ENCODE assay signal across 23 mouse cellular contexts in the genomic region with DNA sequence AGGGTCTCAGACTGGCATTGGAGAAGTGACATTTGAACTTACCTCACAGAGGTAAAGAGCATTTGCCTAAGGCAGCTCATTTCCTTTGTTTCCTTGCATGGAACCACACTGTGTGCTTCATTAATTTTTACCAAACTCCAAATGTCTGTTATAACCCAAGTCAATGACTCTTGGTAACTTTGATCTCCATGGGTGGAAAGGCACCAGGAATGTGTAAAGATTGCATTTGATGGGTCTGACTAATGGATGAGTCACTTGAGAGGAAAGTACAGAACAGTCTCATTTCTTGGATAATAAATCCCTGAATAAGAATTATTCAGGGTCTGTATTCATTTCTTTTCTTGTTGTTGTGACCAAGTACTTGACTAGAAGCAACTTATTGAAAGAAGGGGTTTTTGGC.
A peak's percentile ranks its signal among the peaks of the same experiment; 100 is the strongest.
DNase-seq lines count a peak whose midpoint lies in the region; ATAC-seq and TF ChIP-seq lines count a peak whose summit lies in the region.
"Had no signal": no experiment of that assay in that cellular context is flagged by ENCODE, and none has a peak within 500 bp of the region (broad histone marks: within the 10 kb centered on the region; RNA-seq: fewer than 3 reads in every experiment).

No protein-coding gene starts in this region.

- no peaks in the 10 kb centered on the region for H3K4me1 ChIP-seq in kidney, embryonic 14.5 days (ENCODE audit: control insufficient read depth, insufficient read depth, low read length)
- H3K4me1 ChIP-seq in midbrain, embryonic 13.5 days (replicated peaks) = no peaks in the 10 kb centered on the region
- H3K4me1 ChIP-seq: embryonic facial prominence, embryonic 15.5 days; forebrain, embryonic 15.5 days; heart, embryonic 15.5 days; hindbrain, embryonic 13.5 days had no signal

- H3K4me3 ChIP-seq in kidney, embryonic 14.5 days (ENCODE audit: low read length) = no peak overlapping the region
- no peak overlapping the region for H3K4me3 ChIP-seq in C2C12 (ENCODE audit: insufficient read depth, poor library complexity, severe bottlenecking)
- H3K4me3 ChIP-seq in midbrain, embryonic 13.5 days (replicated peaks) = no peak overlapping the region
- H3K4me3 ChIP-seq: embryonic facial prominence, embryonic 15.5 days; erythroblast, embryonic 14.5 days; forebrain, embryonic 15.5 days; heart, embryonic 15.5 days; hindbrain, embryonic 13.5 days had no signal

- H3K79me3 ChIP-seq in C2C12 (ENCODE audit: low read depth) = no peaks in the 10 kb centered on the region

- no peaks in the 10 kb centered on the region for H3K9me3 ChIP-seq in kidney, embryonic 14.5 days (ENCODE audit: control insufficient read depth, low read length)
- H3K9me3 ChIP-seq in midbrain, embryonic 13.5 days = no peaks in the 10 kb centered on the region
- H3K9me3 ChIP-seq: embryonic facial prominence, embryonic 15.5 days; forebrain, embryonic 15.5 days; heart, embryonic 15.5 days; hindbrain, embryonic 13.5 days had no signal

- H3K36me3 ChIP-seq in kidney, embryonic 14.5 days (ENCODE audit: control insufficient read depth, insufficient read depth, low read length) = no peaks in the 10 kb centered on the region
- H3K36me3 ChIP-seq in C2C12 (ENCODE audit: control insufficient read depth, insufficient read depth) = no peaks in the 10 kb centered on the region
- H3K36me3 ChIP-seq in midbrain, embryonic 13.5 days = no peaks in the 10 kb centered on the region
- H3K36me3 ChIP-seq: embryonic facial prominence, embryonic 15.5 days; forebrain, embryonic 15.5 days; heart, embryonic 15.5 days; hindbrain, embryonic 13.5 days had no signal

- H3K4me2 ChIP-seq in kidney, embryonic 14.5 days (replicated peaks; ENCODE audit: low read depth, low read length) = no peak overlapping the region
- no peak overlapping the region for H3K4me2 ChIP-seq in midbrain, embryonic 13.5 days (replicated peaks)
- H3K4me2 ChIP-seq: embryonic facial prominence, embryonic 15.5 days; forebrain, embryonic 15.5 days; heart, embryonic 11.5 days; heart, embryonic 15.5 days; hindbrain, embryonic 13.5 days had no signal

- DNase-seq in kidney, postnatal 14 days = no peak
- DNase-seq in 3T3-L1 (ENCODE audit: low read depth, low spot score) = peak; percentile 56
- DNase-seq in brain, adult 2 months (ENCODE audit: low read depth, low spot score) = peak; percentile 8
- DNase-seq: adrenal gland, postnatal 25 days; B cell, adult 2 months; cerebellum, adult 11 months; cerebellum, adult 8-10 months; cerebellum, postnatal 14 days; embryo, embryonic 11 days; gastrocnemius, postnatal 10 days; heart, adult 18-20 months; heart, postnatal 14 days had no signal

- no peak overlapping the region for H3K27ac ChIP-seq in kidney, embryonic 14.5 days (ENCODE audit: low read depth, low read length)
- no peak overlapping the region for H3K27ac ChIP-seq in midbrain, embryonic 13.5 days
- H3K27ac ChIP-seq: embryonic facial prominence, embryonic 15.5 days; forebrain, embryonic 15.5 days; heart, embryonic 15.5 days; hindbrain, embryonic 13.5 days; hindbrain, postnatal 0 days had no signal

- H3K79me2 ChIP-seq in C2C12 (ENCODE audit: control insufficient read depth, insufficient read depth) = no peaks in the 10 kb centered on the region

- H3K27me3 ChIP-seq in kidney, embryonic 14.5 days (ENCODE audit: control insufficient read depth, insufficient read depth, low read length) = no peaks in the 10 kb centered on the region
- no peaks in the 10 kb centered on the region for H3K27me3 ChIP-seq in C2C12 (ENCODE audit: control insufficient read depth, insufficient read depth, insufficient read length)
- H3K27me3 ChIP-seq in midbrain, embryonic 13.5 days = no peaks in the 10 kb centered on the region
- H3K27me3 ChIP-seq: embryonic facial prominence, embryonic 15.5 days; forebrain, embryonic 15.5 days; heart, embryonic 15.5 days; hindbrain, embryonic 13.5 days had no signal

- ATAC-seq in kidney, embryonic 14.5 days (ENCODE audit: low FRiP score, low TSS enrichment) = peak; percentile 43; the same call in 1 of the 2 replicates
- ATAC-seq in activated CD4-positive, CD25-positive, alpha-beta regulatory T cell, adult 4 months = no peak
- ATAC-seq in midbrain, embryonic 13.5 days = no peak
- ATAC-seq: forebrain, embryonic 15.5 days; hindbrain, postnatal 0 days had no signal

- H3ac ChIP-seq in C2C12 (ENCODE audit: control insufficient read depth, insufficient read length, low read depth) = no peak overlapping the region

- no peak overlapping the region for H3K9ac ChIP-seq in kidney, embryonic 14.5 days (ENCODE audit: low read depth, low read length)
- no peak overlapping the region for H3K9ac ChIP-seq in midbrain, embryonic 13.5 days (replicated peaks)
- H3K9ac ChIP-seq: embryonic facial prominence, embryonic 15.5 days; forebrain, embryonic 15.5 days; heart, embryonic 15.5 days; hindbrain, embryonic 13.5 days had no signal

- no peak for TF ChIP-seq CTCF in C2C12 (IDR thresholded peaks at IDR 0.05; ENCODE audit: control insufficient read depth, insufficient read depth, insufficient read length)

TF ChIP-seq in C2C12, 6 proteins besides CTCF, POLR2A, EP300 and RAD21:
- TF ChIP-seq MYOD1 (IDR thresholded peaks at IDR 0.05; ENCODE audit: control insufficient read depth, insufficient read length, low read depth) = no peak
- TF ChIP-seq USF1 (IDR thresholded peaks at IDR 0.05; ENCODE audit: low read depth) = peak; percentile 27
